Mouse (Mus musculus) megakaryocyte, embryonic 14.5 days (primary cell): ENCODE results near the gene Sdccag8. TPM values are rescaled to one million over a fixed set of nuclear protein-coding genes. Genes with fewer than 3 reads are reported as not detected.

Experiments used
- H3K27me3 ChIP-seq: replicated peaks from 2 replicates; pipeline ENCODE3; 2012; ENCODE audit warnings: inconsistent platforms
- H3K36me3 ChIP-seq: replicated peaks from 2 replicates; pipeline ENCODE3; 2012; ENCODE audit warnings: low read length, inconsistent platforms, mixed read lengths
- H3K4me1 ChIP-seq: 2 replicates; pipeline ENCODE4 v1.6.1; 2012; ENCODE audit warnings: inconsistent platforms
- H3K4me3 ChIP-seq: replicated peaks from 2 replicates; pipeline ENCODE3; 2012; ENCODE audit warnings: moderate library complexity, mild to moderate bottlenecking, inconsistent platforms
- H3K9me3 ChIP-seq: 2 replicates; pipeline ENCODE4 v1.6.1; 2012; ENCODE audit warnings: inconsistent platforms
- FLI1 ChIP-seq: IDR thresholded peaks from 2 replicates; pipeline ENCODE4 v1.6.1; 2012; ENCODE audit warnings: low read length, inconsistent platforms, mixed read lengths
- GATA1 ChIP-seq: IDR thresholded peaks from 3 replicates; pipeline ENCODE4 v1.6.1; 2012; ENCODE audit warnings: mixed read lengths, low read length, inconsistent platforms, borderline replicate concordance
- polyA plus RNA-seq: library from polyadenylated mRNA; stranded (reverse); fragments of >175 nt; gene quantifications from 2 replicates; pipeline ENCODE4 v1.2.3, GENCODE M21; 2012; ENCODE audit warnings: low replicate concordance; ENCODE audit not compliant: insufficient read depth

Gene Sdccag8
- polyA plus RNA-seq, 1 experiment, result 3.0 TPM

- no peak overlapping the region for H3K4me3 ChIP-seq
- TF ChIP-seq GATA1 (no peak), FLI1 (no peak)
- H3K36me3 ChIP-seq, result peaks cover 17% of the 10 kb centered on the region
- H3K27me3 ChIP-seq, result no peaks in the 10 kb centered on the region
- no peaks in the 10 kb centered on the region for H3K4me1 ChIP-seq
- H3K9me3 ChIP-seq, result no peaks in the 10 kb centered on the region
Measured at GRCm38 (mm10) chr1:177039093-177039674, 224.7 kb downstream of the Sdccag8 start.

GRCm38 (mm10) chr1:177040058-177040457 is 225.6 kb downstream of the Sdccag8 start:
- no peaks in the 10 kb centered on the region for H3K4me1 ChIP-seq
- no peak overlapping the region for H3K4me3 ChIP-seq
- no peaks in the 10 kb centered on the region for H3K9me3 ChIP-seq
- no peaks in the 10 kb centered on the region for H3K27me3 ChIP-seq
- TF ChIP-seq FLI1 (no peak), GATA1 (no peak)
- H3K36me3 ChIP-seq, result peaks cover 12% of the 10 kb centered on the region

- Histone ChIP-seq H3K4me3 (no peak overlapping the region), H3K36me3 (peaks cover 33% of the 10 kb centered on the region), H3K4me1 (no peaks in the 10 kb centered on the region), H3K27me3 (no peaks in the 10 kb centered on the region), H3K9me3 (no peaks in the 10 kb centered on the region)
- TF ChIP-seq GATA1 (no peak), FLI1 (no peak)
Measured at GRCm38 (mm10) chr1:177045885-177046284, 231.4 kb downstream of the Sdccag8 start.

DNA sequence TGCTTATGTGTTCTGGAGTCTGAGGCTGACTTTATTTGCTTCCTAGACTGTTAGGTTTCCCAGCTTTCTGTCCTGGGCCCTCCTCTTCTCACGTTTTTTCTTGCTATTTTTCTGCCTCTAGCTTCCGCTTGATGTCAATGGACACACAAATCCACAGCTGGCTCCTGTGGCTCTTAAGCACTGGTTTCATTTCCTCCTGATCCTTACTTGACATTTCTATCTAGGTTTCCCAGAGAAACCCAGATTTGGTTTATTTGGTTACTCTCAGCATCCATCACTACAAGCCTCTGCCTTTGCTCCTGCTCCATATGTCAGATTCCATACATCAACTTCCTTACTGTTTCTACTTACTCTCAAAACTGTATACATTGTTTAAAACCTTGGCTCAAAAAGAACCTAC is 232.5 kb downstream of the Sdccag8 start:
- H3K27me3 ChIP-seq, result no peaks in the 10 kb centered on the region
- no peaks in the 10 kb centered on the region for H3K9me3 ChIP-seq
- no peak overlapping the region for H3K4me3 ChIP-seq
- no peak for TF ChIP-seq GATA1
- TF ChIP-seq FLI1, result no peak
- H3K4me1 ChIP-seq, result no peaks in the 10 kb centered on the region
- peaks cover 33% of the 10 kb centered on the region for H3K36me3 ChIP-seq

DNA sequence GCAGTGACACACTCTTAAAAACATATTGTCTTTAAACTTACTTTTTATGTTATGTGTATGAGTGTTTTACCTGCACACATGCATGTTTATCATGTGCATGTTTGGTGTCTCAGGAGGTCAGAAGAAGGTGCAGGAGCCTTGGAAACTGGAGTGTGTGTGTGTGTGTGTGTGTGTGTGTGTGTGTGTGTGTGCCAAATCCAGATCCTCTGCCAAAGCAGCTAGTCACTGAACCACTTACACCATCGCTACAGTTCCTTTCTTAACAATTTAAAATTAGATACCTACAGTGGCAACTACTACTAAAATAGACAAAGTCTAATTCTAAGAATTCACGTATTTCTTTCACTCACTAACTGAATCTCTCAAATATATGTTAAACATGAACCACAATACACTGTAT is 234.3 kb downstream of the Sdccag8 start:
- Histone ChIP-seq H3K27me3 (no peaks in the 10 kb centered on the region), H3K9me3 (no peaks in the 10 kb centered on the region)
- TF ChIP-seq FLI1 (no peak), GATA1 (no peak)

DNA sequence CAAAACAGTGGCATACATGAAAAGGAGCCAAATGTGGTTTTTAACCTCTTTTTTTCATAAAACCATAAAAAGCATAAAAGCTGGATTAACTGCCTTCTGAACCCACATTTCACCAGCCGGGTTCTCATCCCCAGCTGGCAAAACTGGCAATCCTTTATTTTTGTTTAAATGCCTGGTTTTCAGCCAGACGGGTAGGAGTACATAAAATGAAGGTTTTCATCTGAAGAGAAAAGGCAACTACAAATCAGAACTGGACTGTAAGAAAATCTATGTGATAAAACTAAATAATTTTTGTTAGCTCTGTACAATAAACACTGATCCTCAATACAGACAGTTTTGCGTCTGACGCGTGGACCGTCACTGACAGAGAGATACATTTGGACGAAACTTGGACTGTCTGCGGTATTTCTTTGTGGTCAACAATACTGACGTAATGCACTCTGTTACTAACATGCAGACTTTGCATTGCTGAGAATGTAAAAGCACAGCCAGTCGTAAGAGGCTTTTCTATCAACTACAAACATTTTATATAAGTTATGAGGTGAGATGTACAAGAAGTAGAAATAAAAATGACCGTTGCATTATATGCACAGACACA is 237.0 kb downstream of the Sdccag8 start:
- Histone ChIP-seq H3K9me3 (no peaks in the 10 kb centered on the region), H3K36me3 (peaks cover 19% of the 10 kb centered on the region), H3K27me3 (no peaks in the 10 kb centered on the region), H3K4me3 (no peak overlapping the region), H3K4me1 (no peaks in the 10 kb centered on the region)
- no peak for TF ChIP-seq GATA1
- TF ChIP-seq FLI1, result no peak

More for the DNA sequence above, 234.3 kb downstream of the Sdccag8 start:
- Histone ChIP-seq H3K36me3 (peaks cover 28% of the 10 kb centered on the region), H3K4me3 (no peak overlapping the region), H3K4me1 (no peaks in the 10 kb centered on the region)

DNA sequence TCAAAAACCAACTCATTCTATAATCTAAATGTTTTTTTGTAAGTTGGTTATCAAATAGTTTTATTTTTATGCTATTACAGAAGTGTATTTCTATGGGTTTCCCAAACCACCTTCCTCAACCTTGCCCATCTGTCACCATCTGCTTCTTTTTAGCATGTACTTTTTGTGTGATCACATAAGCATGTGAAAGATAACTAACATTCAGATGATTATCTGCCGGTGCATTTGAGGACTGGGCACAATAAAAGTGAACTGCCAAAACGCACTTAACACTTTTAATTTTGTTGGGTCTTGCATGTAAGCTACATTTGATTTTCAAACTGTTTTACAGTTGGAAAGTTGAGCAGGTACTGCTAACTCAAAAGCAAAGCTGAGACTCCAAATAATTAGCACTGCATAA is 240.4 kb downstream of the Sdccag8 start:
- Histone ChIP-seq H3K36me3 (peaks cover 18% of the 10 kb centered on the region), H3K27me3 (no peaks in the 10 kb centered on the region), H3K4me3 (no peak overlapping the region), H3K9me3 (no peaks in the 10 kb centered on the region), H3K4me1 (no peaks in the 10 kb centered on the region)
- no peak for TF ChIP-seq FLI1
- TF ChIP-seq GATA1, result no peak

- no peak overlapping the region for H3K4me3 ChIP-seq
- TF ChIP-seq GATA1, result no peak
- no peak for TF ChIP-seq FLI1
Measured at GRCm38 (mm10) chr1:177061761-177062160, 247.3 kb downstream of the Sdccag8 start.

GRCm38 (mm10) chr1:177065732-177066131 is 251.3 kb downstream of the Sdccag8 start:
- Histone ChIP-seq H3K4me3 (no peak overlapping the region), H3K4me1 (peaks cover 11% of the 10 kb centered on the region)
- TF ChIP-seq GATA1 (no peak), FLI1 (no peak)

More at GRCm38 (mm10) chr1:177061761-177062160, 247.3 kb downstream of the Sdccag8 start:
- Histone ChIP-seq H3K9me3 (no peaks in the 10 kb centered on the region), H3K4me1 (peaks cover 11% of the 10 kb centered on the region), H3K27me3 (no peaks in the 10 kb centered on the region), H3K36me3 (peaks cover 57% of the 10 kb centered on the region)

DNA sequence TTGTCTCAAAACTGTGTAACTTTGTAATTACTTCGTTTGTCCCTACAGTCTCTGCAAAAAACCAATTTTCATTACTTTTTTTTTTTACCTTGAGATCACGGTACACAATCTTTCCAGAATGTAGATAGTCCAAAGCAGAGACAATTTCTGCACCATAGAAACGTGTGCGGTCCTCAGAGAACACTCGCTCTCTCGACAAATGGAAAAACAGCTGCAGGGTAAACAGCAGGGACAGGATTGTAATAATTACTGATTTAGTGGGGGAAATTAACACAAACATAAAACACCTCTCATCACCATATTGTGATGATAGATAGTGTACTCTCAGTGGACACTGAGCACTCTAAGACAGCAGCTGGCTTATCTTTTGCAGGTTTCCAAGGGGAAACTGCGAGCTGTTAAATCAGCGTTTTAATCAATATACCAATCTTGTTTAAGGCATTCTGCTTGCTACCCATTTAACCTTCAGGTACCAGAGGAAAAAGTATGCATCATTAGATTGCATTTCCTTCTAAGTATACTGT is 252.7 kb downstream of the Sdccag8 start:
- Histone ChIP-seq H3K27me3 (no peaks in the 10 kb centered on the region), H3K9me3 (no peaks in the 10 kb centered on the region), H3K36me3 (peaks cover 40% of the 10 kb centered on the region), H3K4me3 (no peak overlapping the region), H3K4me1 (0 out of 2 replicates have a peak, but pooled peaks cover 4% of the 10 kb centered on the region)
- TF ChIP-seq FLI1 (no peak), GATA1 (no peak)

More at GRCm38 (mm10) chr1:177065732-177066131, 251.3 kb downstream of the Sdccag8 start:
- H3K9me3 ChIP-seq, result no peaks in the 10 kb centered on the region
- H3K27me3 ChIP-seq, result no peaks in the 10 kb centered on the region
- H3K36me3 ChIP-seq, result peaks cover 46% of the 10 kb centered on the region
